Mouse (Mus musculus): ENCODE results near the gene Sdk1. TPM values are rescaled to one million over a fixed set of nuclear protein-coding genes. Genes with fewer than 3 reads are reported as not detected.

Gene Sdk1
- polyA plus RNA-seq, 1 experiment from 2014 or later, result 1.5 TPM

DNA sequence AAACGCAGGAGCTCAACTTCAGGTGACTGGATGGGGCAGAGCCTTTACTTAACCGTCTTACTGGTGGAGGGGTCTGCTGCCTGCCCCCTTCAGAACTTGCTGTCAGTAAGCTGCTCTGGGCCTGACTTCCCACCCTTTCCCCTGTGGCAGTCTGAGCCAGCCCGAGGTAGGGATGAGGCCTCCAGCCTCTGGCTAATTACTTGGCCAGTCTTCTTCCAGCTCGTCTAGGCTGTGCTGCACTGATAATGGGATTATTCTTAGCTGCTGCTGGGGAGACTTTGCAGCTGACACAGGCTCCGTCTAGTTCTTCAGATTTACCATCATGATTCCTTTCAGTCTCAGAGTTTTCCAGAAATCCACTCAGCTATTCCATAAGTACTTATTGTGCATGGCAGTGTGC lies 104.2 kb downstream of the Sdk1 start:
- no peak overlapping the region for H3K9ac ChIP-seq (replicated peaks)
- H3K4me2 ChIP-seq (replicated peaks), result no peak overlapping the region
- no peak overlapping the region for H3K4me3 ChIP-seq
- no peak for ATAC-seq (replicated peaks)
- H3K9me3 ChIP-seq, result no peaks in the 10 kb centered on the region
- peaks cover 8% of the 10 kb centered on the region; the same call in 1 of the 2 replicates for H3K4me1 ChIP-seq
- no peak overlapping the region for H3K27ac ChIP-seq (replicated peaks)
- H3K36me3 ChIP-seq, result no peaks in the 10 kb centered on the region
- WGBS, result 43% methylated on average over 5 of the region's 5 CpGs
- H3K27me3 ChIP-seq, result no peaks in the 10 kb centered on the region

DNA sequence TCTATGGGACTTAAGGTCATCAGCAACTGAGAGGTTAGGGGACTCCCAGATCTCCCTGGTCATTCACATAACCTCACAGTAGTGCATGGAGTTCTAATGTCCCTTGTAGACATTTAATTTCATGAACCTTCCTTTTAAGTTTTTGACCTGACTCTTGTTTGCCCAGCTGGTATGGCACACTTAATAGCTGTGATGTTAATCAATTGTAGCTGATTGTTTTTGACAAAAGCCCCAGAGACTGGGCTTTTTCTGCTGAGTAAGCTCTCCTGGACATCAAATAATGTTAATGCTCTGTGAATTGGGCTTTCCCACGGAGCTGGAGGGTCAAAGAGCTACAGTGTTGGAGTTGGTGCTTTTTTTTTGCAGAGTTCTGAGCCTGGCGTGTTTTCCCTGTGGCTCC lies 121.4 kb downstream of the Sdk1 start:
- Histone ChIP-seq H3K4me1 (no peaks in the 10 kb centered on the region), H3K9ac (replicated peaks) (no peak overlapping the region), H3K36me3 (no peaks in the 10 kb centered on the region), H3K27me3 (no peaks in the 10 kb centered on the region), H3K4me3 (no peak overlapping the region), H3K4me2 (replicated peaks) (no peak overlapping the region), H3K27ac (replicated peaks) (no peak overlapping the region), H3K9me3 (no peaks in the 10 kb centered on the region)
- 14% methylated on average over 2 of the region's 2 CpGs for WGBS
- no peak for ATAC-seq (replicated peaks)

DNA sequence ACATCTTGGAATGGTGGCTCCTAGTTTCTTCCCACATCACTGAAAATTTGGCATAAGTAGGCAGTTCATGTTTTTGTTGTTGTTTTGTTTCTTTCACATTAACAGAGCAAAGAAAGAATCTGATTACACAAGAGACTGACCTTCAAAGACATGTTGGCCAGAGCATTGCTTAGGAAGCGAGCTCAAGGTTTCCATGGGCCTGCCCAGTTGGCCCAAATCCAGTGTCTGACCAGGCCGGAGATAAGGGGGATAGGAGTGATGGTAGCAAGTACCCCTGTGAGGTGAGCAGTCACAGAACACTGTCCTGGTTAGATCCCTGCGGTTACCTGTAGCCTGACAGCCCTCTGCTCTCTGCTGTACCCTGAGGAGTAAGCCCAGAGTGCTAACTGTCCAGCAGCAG lies 122.7 kb downstream of the Sdk1 start:
- H3K27me3 ChIP-seq, result no peaks in the 10 kb centered on the region

DNA sequence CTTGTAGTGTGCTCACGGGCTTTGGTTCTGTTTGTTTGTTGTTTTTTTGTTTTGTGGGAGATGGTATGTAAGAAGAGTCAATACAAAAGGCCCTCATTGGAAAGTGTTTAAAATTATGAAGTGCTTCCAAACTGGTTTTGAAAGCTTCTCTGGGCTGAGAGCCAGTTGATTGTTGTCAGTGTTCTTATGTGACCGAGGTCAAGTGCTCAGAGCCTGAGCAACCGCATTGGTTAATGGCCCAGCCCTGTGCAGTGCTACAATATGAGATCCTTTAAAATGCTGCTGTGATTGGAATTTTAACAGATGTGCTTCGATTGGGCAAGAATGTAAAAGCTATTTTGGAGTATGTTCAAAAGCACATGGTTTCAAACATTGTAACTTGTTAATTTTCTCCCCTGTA lies 127.3 kb downstream of the Sdk1 start:
- Histone ChIP-seq H3K4me1 (no peaks in the 10 kb centered on the region), H3K9ac (replicated peaks) (no peak overlapping the region), H3K4me2 (replicated peaks) (no peak overlapping the region), H3K27ac (replicated peaks) (no peak overlapping the region), H3K27me3 (no peaks in the 10 kb centered on the region), H3K9me3 (no peaks in the 10 kb centered on the region), H3K4me3 (no peak overlapping the region), H3K36me3 (no peaks in the 10 kb centered on the region)
- ATAC-seq (replicated peaks), result no peak
- WGBS, result 35% methylated on average over 4 of the region's 4 CpGs

More for the DNA sequence above, 122.7 kb downstream of the Sdk1 start:
- Histone ChIP-seq H3K4me3 (no peak overlapping the region), H3K9me3 (no peaks in the 10 kb centered on the region), H3K36me3 (no peaks in the 10 kb centered on the region), H3K27ac (replicated peaks) (no peak overlapping the region), H3K9ac (replicated peaks) (no peak overlapping the region), H3K4me1 (no peaks in the 10 kb centered on the region), H3K4me2 (replicated peaks) (no peak overlapping the region)
- WGBS, result 75% methylated on average over 3 of the region's 3 CpGs
- ATAC-seq (replicated peaks), result no peak

DNA sequence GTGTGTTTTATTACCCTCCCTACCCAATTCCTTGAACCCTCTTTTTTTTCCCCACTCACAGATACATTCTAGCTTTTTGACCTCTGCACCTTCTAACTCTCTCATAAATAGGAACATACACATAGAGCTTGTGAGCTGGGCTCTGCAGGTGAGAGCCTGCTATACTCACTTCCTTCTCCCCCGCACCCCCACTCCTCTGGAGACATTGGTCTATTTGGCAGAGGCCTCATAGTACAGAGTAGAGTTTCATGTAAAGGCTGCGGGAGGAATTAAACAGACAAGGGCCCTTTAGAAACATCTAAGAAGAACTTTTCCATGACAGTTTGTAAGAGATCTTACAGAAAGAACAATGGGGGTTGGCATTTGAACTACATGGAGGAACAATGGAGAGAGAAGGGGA lies 133.5 kb downstream of the Sdk1 start:
- WGBS, result 52% methylated on average over 2 of the region's 2 CpGs
- Histone ChIP-seq H3K4me1 (peaks cover 4% of the 10 kb centered on the region), H3K4me3 (no peak overlapping the region), H3K36me3 (no peaks in the 10 kb centered on the region), H3K27me3 (no peaks in the 10 kb centered on the region), H3K27ac (replicated peaks) (no peak overlapping the region), H3K9ac (replicated peaks) (no peak overlapping the region), H3K9me3 (no peaks in the 10 kb centered on the region), H3K4me2 (replicated peaks) (no peak overlapping the region)
- no peak for ATAC-seq (replicated peaks)

DNA sequence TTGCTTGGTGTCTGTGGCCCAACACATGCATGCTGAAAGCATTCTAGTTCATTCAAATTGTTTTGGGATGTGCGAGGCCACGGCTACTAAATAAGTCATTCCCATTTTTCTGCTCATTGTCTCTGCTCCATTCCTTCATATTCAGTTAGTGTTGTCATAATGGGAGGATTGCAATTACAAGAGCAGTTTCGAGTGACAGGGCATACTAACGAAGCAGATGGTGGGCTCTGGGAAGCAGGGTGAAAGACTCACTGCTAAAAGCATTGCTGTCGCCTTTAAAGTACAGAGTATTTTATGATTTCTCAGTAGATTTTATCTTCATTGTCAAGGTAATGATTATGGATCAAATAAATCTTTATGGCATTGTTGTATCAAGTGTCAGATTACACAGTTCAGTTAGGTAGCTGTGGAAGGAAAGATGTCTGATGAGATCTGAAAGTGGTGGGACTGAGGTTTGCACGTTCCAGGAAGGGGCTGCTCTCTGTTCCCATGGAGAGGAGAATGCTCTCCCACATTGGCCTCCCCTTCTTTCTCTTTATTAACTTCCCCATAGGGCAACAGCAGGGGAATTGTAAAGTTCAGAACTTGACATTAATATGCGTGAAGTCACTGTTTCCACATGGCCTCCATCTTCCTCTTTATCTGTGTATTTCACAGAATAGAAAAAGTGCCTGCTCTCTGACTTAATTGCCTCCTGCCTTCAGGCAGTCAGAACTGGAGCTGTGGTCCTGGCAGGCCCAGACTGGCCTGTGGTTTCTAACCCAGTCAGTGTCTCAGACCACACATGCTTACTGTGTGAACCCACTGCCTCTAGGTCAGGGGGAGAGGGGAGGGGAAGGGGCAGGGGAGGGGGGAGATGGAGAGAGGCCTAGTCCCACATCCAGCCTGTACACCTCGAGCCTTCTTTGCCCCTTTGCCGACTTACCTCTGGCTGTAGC lies 138.8 kb downstream of the Sdk1 start:
- Histone ChIP-seq H3K9ac (replicated peaks) (no peak overlapping the region), H3K9me3 (no peaks in the 10 kb centered on the region), H3K36me3 (no peaks in the 10 kb centered on the region), H3K27ac (replicated peaks) (no peak overlapping the region), H3K4me2 (replicated peaks) (no peak overlapping the region), H3K27me3 (no peaks in the 10 kb centered on the region), H3K4me1 (peaks cover 15% of the 10 kb centered on the region), H3K4me3 (no peak overlapping the region)
- WGBS, result 29% methylated on average over 9 of the region's 9 CpGs
- ATAC-seq (replicated peaks), result no peak

DNA sequence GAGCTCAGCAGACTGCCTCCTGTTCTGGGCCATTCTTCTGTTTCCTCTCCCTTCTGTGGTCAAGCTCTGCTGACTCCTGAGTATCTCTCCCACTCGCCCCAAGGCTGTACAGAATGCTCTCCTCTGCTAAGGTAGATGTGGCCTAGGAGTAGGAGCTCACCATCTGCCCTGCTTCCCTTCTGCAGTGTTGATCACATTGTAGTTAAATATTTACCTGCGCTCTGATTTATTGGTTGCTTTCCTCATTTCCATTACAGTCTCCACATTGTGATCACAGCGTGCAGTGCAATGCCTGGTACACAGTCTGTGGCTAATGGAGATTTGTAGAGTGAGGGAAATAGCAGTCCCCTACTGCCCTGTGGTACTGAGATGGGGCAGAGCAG lies 139.5 kb downstream of the Sdk1 start:
- Histone ChIP-seq H3K27me3 (no peaks in the 10 kb centered on the region), H3K4me1 (peaks cover 15% of the 10 kb centered on the region), H3K4me3 (no peak overlapping the region), H3K9ac (replicated peaks) (no peak overlapping the region), H3K9me3 (no peaks in the 10 kb centered on the region), H3K36me3 (no peaks in the 10 kb centered on the region), H3K27ac (replicated peaks) (no peak overlapping the region), H3K4me2 (replicated peaks) (no peak overlapping the region)
- no peak for ATAC-seq (replicated peaks)
- WGBS, result 83% methylated on average over 3 of the region's 3 CpGs

DNA sequence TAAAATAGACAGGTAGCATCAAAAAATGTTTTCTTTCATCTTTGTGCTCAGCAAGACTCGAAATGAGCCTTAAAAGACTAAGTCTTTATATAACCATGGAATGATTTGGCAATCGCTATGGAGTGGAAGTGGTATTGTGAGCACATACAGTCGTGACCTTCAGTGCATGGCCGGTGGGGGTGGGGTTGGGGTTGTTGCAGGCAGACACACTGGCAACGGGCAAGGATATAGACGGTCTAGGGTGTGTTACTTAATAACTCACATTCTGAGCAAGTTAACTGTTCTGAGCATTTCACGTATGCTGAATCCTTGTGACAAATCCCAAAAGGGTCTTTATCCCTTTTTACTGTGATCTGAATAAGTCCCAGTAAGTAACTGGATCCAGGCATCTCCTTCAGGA lies 140.3 kb downstream of the Sdk1 start:
- Histone ChIP-seq H3K4me2 (replicated peaks) (no peak overlapping the region), H3K27me3 (no peaks in the 10 kb centered on the region), H3K4me1 (peaks cover 15% of the 10 kb centered on the region), H3K9ac (replicated peaks) (no peak overlapping the region), H3K9me3 (no peaks in the 10 kb centered on the region), H3K4me3 (no peak overlapping the region), H3K36me3 (no peaks in the 10 kb centered on the region), H3K27ac (replicated peaks) (no peak overlapping the region)
- 89% methylated on average over 7 of the region's 7 CpGs for WGBS
- no peak for ATAC-seq (replicated peaks)

DNA sequence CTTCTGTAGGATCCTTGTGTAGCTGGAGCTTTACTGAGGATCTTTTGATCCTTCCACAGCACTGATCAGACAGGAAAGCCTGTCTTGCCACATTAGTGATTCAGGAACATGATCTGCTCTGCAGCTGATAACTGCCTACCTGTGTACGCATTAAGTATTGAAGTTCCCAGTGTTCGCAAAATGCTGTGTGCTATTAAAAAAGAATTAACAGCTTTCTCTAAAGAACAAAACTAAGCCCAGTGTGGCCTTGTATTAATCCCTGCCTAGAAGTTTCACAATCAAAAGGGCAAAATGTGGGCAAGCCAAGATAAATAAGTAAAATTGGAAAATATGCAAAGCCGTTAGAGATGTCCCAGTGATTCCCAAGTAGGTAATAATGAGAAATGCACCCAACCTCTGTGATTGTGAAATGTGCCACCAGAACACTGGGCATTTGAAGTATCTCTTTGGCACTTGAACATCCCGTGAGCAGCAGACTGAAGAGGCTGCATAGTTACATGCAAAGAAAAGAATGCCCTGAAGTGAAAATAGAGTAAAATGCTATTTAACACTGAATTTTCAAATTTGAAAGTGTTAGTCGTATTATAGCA lies 141.1 kb downstream of the Sdk1 start:
- H3K27me3 ChIP-seq, result no peaks in the 10 kb centered on the region
- ATAC-seq (replicated peaks), result no peak
- no peak overlapping the region for H3K27ac ChIP-seq (replicated peaks)
- 80% methylated on average over 5 of the region's 5 CpGs for WGBS
- H3K9me3 ChIP-seq, result no peaks in the 10 kb centered on the region
- no peaks in the 10 kb centered on the region for H3K36me3 ChIP-seq
- H3K4me2 ChIP-seq (replicated peaks), result no peak overlapping the region
- peaks cover 15% of the 10 kb centered on the region for H3K4me1 ChIP-seq
- no peak overlapping the region for H3K4me3 ChIP-seq
- no peak overlapping the region for H3K9ac ChIP-seq (replicated peaks)

DNA sequence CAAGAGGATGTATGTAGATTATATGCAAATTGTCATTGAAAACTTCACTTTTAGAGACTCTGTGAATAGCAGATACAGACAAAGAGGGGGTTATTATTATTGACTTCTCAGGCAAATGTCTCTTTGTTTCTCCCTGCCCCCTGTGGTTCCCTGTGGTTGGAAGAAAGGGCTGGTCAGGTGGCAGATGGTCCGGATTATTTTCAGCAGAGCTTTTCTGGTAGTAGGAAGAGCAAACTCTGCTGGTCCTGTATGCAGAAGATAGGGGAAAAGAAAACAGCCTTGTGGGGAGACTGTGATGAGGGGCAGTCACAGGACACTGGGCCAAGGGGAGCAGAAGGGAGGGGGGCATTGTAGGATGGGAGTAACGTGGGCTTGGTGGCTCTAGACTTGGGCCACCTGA lies 147.2 kb downstream of the Sdk1 start:
- Histone ChIP-seq H3K27me3 (no peaks in the 10 kb centered on the region), H3K4me1 (no peaks in the 10 kb centered on the region), H3K27ac (replicated peaks) (no peak overlapping the region), H3K4me3 (no peak overlapping the region), H3K9ac (replicated peaks) (no peak overlapping the region), H3K9me3 (no peaks in the 10 kb centered on the region), H3K4me2 (replicated peaks) (no peak overlapping the region), H3K36me3 (no peaks in the 10 kb centered on the region)
- ATAC-seq (replicated peaks), result no peak
- 25% methylated on average over 2 of the region's 2 CpGs for WGBS

DNA sequence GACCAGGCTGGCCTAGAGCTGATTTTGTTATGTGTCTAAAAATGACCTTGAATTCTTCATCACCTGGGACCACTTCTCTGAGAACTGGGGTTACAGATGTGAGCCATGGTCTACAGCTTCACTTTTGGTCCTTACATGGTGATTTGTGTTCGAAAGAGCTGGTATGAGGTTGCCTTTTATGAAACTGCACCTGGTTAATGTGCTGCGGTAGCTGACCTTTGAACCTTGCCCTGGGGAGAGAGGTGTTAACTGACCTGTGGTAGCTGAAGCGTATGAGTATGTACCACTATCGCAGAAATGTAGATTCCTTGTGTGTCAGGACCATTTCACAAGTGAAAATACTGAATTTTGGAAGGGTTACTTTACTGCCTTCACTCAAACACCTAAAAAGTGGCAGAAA lies 149.3 kb downstream of the Sdk1 start:
- WGBS, result 92% methylated on average over 4 of the region's 4 CpGs
- H3K27me3 ChIP-seq, result no peaks in the 10 kb centered on the region
- no peak overlapping the region for H3K9ac ChIP-seq (replicated peaks)
- H3K4me1 ChIP-seq, result no peaks in the 10 kb centered on the region
- H3K36me3 ChIP-seq, result no peaks in the 10 kb centered on the region
- no peak overlapping the region for H3K4me2 ChIP-seq (replicated peaks)
- no peak overlapping the region for H3K4me3 ChIP-seq
- H3K9me3 ChIP-seq, result no peaks in the 10 kb centered on the region
- no peak for ATAC-seq (replicated peaks)
- H3K27ac ChIP-seq (replicated peaks), result no peak overlapping the region

DNA sequence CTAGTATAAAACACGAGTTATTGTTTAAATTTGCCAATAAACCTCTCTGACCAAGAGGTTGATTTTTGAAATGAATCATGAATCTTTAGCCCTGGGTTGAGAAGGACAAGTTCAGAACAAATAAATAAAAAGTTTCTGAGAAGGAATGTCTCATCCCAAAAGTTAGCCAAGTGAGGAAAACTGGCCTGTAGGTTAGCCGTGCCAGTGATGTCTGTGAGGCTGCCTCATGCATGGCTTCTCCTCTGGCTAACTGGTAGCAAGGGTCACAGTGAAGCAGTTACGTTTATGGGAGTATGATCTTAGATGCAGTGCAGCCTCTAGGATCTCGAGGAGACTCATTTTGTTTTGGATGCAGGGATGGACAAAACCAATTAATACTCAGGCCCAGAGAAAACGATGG lies 149.9 kb downstream of the Sdk1 start:
- ATAC-seq (replicated peaks), result no peak
- no peak overlapping the region for H3K27ac ChIP-seq (replicated peaks)
- no peak overlapping the region for H3K4me3 ChIP-seq
- no peaks in the 10 kb centered on the region for H3K4me1 ChIP-seq
- 81% methylated on average over 5 of the region's 5 CpGs for WGBS
- H3K4me2 ChIP-seq (replicated peaks), result no peak overlapping the region
- no peaks in the 10 kb centered on the region for H3K9me3 ChIP-seq
- H3K27me3 ChIP-seq, result no peaks in the 10 kb centered on the region
- H3K9ac ChIP-seq (replicated peaks), result no peak overlapping the region
- no peaks in the 10 kb centered on the region for H3K36me3 ChIP-seq

DNA sequence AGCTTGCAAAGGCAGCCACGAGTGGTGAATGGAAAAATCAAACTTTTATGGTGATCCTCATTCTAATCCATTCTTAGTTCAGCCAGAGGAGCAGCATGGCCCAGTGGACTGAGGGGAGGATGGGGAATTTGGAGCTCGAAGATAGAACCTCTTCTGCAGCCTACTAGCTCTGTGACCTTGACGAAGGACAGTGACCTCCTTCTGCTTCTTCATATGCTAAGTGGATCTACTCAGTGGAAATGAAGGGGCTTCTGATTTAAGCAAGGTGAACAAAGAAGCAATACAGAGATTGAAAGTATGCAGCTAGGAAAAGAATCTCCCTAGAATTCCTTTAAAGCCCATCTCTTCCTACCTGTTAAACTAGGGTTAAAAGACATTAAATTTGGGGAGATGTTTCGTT lies 152.6 kb downstream of the Sdk1 start:
- no peaks in the 10 kb centered on the region for H3K4me1 ChIP-seq
- ATAC-seq (replicated peaks), result no peak
- no peak overlapping the region for H3K4me2 ChIP-seq (replicated peaks)
- H3K4me3 ChIP-seq, result no peak overlapping the region
- H3K9me3 ChIP-seq, result no peaks in the 10 kb centered on the region
- H3K9ac ChIP-seq (replicated peaks), result no peak overlapping the region
- no peak overlapping the region for H3K27ac ChIP-seq (replicated peaks)
- no peaks in the 10 kb centered on the region for H3K27me3 ChIP-seq
- WGBS, result 76% methylated on average over 4 of the region's 4 CpGs
- H3K36me3 ChIP-seq, result no peaks in the 10 kb centered on the region
